Mouse (Mus musculus) lung, embryonic 14.5 days (tissue): ENCODE results near the gene Srp54a. TPM values are rescaled to one million over a fixed set of nuclear protein-coding genes. Genes with fewer than 3 reads are reported as not detected.
A peak's percentile ranks its signal among the peaks of the same experiment; 100 is the strongest.
"Not testable (repeated sequence)": the region's sequence is repeated elsewhere in the genome, so short reads cannot be mapped to it uniquely, and the experiment has no call there.

Experiments
- ATAC-seq: fragments of 200-750 bp; cut with Nextera tagmentation; 2 replicates; pipeline ENCODE4 v1.8.0; 2017; ENCODE audit warnings: mild to moderate bottlenecking, moderate TSS enrichment, moderate library complexity; ENCODE audit not compliant: insufficient read depth
- DNase-seq: peaks from one replicate; pipeline ENCODE4 v3.0.0-alpha.2; 2015
- H3K27ac ChIP-seq: fragments of 300-500 bp; sonication (generic); 2 replicates; pipeline ENCODE4 v1.5.1; 2014; ENCODE audit warnings: low read depth, mild to moderate bottlenecking, moderate library complexity
- H3K27me3 ChIP-seq: fragments of 300-500 bp; sonication (generic); 2 replicates; pipeline ENCODE4 v1.6.1; 2014; ENCODE audit warnings: low read length, control low read depth; ENCODE audit not compliant: insufficient read depth
- H3K36me3 ChIP-seq: fragments of 300-500 bp; sonication (generic); 2 replicates; pipeline ENCODE4 v1.6.1; 2014; ENCODE audit warnings: control low read depth; ENCODE audit not compliant: insufficient read depth
- H3K4me1 ChIP-seq: fragments of 300-500 bp; sonication (generic); 2 replicates; pipeline ENCODE4 v1.6.1; 2014; ENCODE audit warnings: antibody characterized with exemption, control low read depth; ENCODE audit not compliant: insufficient read depth
- H3K4me2 ChIP-seq: fragments of 300-500 bp; sonication (generic); 2 replicates; pipeline ENCODE4 v1.6.1; 2014; ENCODE audit warnings: mild to moderate bottlenecking
- H3K4me3 ChIP-seq: fragments of 300-500 bp; sonication (generic); 2 replicates; pipeline ENCODE4 v1.5.1; 2014; ENCODE audit warnings: low read depth, low read length
- H3K9ac ChIP-seq: fragments of 300-500 bp; sonication (generic); 2 replicates; pipeline ENCODE4 v1.6.1; 2014
- H3K9me3 ChIP-seq: fragments of 300-500 bp; sonication (generic); 2 replicates; pipeline ENCODE4 v1.6.1; 2016; ENCODE audit warnings: low read depth, low read length, control low read depth
- CTCF ChIP-seq: IDR thresholded peaks from 2 replicates; pipeline ENCODE4 v1.5.1; 2016; ENCODE audit warnings: antibody characterized with exemption, low read depth
- WGBS: fragments of 180-500 bp; shearing (Covaris S2); extraction: QIAGEN DNeasy Blood & Tissue Kit; methylation state at CpG from one replicate; pipeline ENCODE4 v1.1.7; 2014; 5-methylcytosine and 5-hydroxymethylcytosine counted together
- polyA plus RNA-seq: library from polyadenylated mRNA; unstranded; fragments of >200 nt; fragmentation: Nextera tagmentation; extraction: Ambion mirVana; gene quantifications from 2 replicates; pipeline ENCODE4 v1.2.1, GENCODE M21; 2014

Gene Srp54a
- 156 and 163 TPM in 2 replicates for polyA plus RNA-seq

DNA sequence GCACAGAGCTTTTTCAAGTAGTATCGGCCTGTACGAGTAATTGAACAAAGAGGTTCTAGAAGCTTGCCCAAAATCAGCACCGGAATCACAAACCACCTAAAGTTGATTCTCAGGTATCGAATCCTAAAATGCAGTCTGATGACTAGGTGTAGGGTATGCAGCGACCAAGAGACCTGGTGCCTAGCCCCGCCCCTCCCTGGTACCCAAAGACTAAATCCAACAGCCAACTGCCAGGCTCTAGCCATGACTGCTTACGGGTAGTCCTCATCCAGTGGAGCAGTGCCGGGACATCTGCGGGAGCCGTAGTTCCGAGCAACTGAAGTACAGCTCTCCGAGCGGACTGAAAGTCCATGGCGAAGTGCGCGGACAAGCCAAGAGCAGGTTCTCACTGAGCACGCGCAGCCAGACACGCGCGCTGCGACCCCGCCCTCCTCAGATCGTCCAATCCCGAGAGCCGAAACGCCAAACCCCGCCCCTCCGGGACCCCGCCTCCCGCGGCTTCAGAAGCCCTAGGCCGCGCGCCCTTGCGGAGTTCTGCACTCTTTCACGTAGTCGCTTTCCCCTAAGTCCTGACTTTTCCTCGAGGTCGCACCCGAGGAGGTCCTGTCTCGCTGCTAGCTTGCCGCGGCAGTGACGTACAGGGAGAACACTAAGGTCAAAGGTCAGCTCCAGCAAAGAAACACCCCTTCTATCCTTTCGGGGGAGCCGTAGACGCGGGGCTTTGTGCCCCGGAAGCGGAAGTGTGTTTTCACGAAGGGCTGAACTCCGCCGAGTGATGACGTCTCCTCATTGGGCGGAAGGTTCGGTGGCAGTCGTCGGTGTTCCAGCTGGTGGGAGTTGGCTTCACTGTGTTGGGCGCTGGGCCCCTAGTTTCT, at the start of gene Srp54a, which contains the start of gene 2700097O09Rik:
Srp54a (plus strand) TSS at position 537 of the 875 bp plus-strand sequence.
2700097O09Rik (minus strand) TSS at position 385 of the 875 bp plus-strand sequence.
- DNase-seq (peak; percentile 98), ATAC-seq (peak; percentile 98)
- Histone ChIP-seq H3K4me3 (peak within 1 kb of the TSS; percentile 62), H3K9ac (peak within 1 kb of the TSS; percentile 65), H3K4me2 (peak within 1 kb of the TSS; percentile 58), H3K27ac (peak within 1 kb of the TSS; percentile 90)
- H3K4me1 ChIP-seq, H3K36me3 ChIP-seq, H3K27me3 ChIP-seq, H3K9me3 ChIP-seq: not testable (repeated sequence)
- under 1% methylated on average over 57 of the region's 60 CpGs for WGBS

DNA sequence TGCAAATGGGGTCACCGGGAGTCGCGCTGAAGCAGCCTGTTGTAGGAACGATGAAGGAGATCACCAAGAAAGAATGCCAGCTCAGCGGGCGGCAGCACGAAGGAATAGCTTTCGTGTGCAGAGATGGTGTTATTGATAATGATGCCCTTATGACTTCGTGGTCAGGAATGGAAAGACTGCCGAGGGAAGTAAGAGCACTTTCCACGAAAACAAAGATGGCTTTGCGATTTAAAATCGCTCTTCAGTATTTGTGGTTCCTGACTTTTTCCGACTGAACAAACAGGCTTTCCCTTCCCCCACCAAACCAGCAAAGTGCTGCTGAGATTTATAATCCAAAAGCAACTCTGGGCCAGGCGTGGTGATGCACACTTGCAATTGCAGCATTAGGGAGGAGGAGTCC, 39.1 kb upstream of the Srp54a start:
- Histone ChIP-seq H3K4me2 (no peak overlapping the region), H3K27me3 (no peaks in the 10 kb centered on the region), H3K9me3 (no peaks in the 10 kb centered on the region), H3K4me1 (no peaks in the 10 kb centered on the region), H3K27ac (no peak overlapping the region), H3K4me3 (no peak overlapping the region), H3K36me3 (0 out of 2 replicates have a peak, but pooled peaks cover 12% of the 10 kb centered on the region), H3K9ac (no peak overlapping the region)
- WGBS, result 62% methylated on average over 15 of the region's 15 CpGs
- no peak for DNase-seq
- no peak for TF ChIP-seq CTCF
- ATAC-seq, result no peak

DNA sequence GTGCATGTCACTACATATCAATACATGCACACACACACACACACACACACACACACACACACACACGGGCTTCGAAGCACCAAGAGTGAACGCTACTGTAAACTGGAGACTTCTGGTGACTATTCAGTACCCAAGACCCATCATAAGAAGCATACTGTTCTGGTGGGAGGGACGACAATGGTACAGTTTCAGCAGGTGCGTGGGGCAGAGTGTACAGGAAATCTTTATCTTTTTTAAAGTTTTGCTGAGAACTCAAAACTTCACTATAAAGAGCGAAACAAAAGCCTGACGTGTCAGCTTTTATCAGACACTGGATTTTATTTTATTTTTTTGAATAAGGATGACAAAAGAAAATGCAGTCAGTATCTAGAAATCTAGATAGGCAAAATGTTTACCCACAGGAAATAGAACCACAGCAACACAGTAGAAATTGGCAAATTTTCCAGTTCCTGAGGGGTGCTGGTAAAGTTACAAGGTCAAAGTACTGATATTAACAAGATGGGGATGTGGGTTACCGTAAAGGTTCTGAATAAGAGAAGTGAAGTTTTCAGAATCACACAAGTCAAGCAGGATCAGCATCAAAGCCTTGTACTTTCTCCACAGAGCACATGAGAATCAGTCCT, 30.2 kb upstream of the Srp54a start:
- Histone ChIP-seq H3K4me1 (no peaks in the 10 kb centered on the region), H3K27me3 (no peaks in the 10 kb centered on the region), H3K4me3 (no peak overlapping the region), H3K4me2 (no peak overlapping the region), H3K36me3 (peaks cover 12% of the 10 kb centered on the region; the same call in 1 of the 2 replicates), H3K9ac (no peak overlapping the region), H3K9me3 (no peaks in the 10 kb centered on the region; the same call in 1 of the 2 replicates), H3K27ac (no peak overlapping the region)
- DNase-seq, result no peak
- no peak for TF ChIP-seq CTCF
- no peak for ATAC-seq
- WGBS, result 92% methylated on average over 8 of the region's 8 CpGs

DNA sequence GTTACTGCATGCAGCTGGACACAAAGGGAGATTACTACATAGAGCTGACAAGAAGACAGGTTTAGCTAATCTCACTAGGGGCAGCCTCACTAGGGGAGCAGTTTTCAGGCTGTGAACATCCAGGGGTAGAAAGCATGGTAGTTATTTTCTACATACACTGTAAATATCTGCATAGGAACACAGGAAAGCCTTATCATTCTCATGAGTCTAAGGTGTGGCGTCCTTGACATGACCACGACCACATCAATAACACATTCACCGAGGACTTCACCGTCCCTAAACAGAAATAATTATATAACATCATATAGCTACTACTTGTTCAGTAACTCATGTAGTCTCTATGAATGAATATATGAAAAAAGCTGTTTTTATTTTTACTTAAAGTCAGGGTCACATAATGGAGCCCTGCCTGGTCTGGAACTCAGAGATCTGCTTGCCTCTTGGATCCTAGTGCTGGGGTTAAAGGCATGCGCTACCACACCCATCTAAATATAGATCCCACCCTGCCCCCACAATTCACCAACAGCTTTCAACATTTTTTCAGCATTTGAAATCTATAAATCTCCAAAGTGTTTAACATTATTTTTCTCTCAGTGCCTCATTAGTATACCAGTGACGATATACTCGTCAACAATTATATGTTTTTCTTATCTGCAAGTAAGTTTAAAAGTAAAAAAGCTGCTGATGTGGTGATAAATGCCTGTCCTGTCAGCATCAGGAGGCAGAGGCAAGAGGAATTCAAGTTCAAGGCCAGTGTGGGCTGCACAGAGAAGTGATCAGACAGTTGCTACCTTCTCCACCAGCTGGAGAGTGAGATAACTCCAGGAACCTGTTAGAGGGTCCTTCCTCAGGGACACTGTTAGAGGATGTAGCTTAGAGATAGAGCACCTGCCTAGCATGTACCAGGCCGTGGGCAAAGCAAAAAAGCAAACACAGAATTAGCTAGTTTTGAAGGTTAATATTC, 28.6 kb upstream of the Srp54a start:
- Histone ChIP-seq H3K4me3 (no peak overlapping the region), H3K4me1 (no peaks in the 10 kb centered on the region), H3K27ac (peak overlapping the region; percentile 2; the same call in 1 of the 2 replicates), H3K27me3 (no peaks in the 10 kb centered on the region), H3K36me3 (peaks cover 6% of the 10 kb centered on the region; the same call in 1 of the 2 replicates), H3K9ac (no peak overlapping the region), H3K9me3 (no peaks in the 10 kb centered on the region), H3K4me2 (no peak overlapping the region)
- TF ChIP-seq CTCF, result no peak
- DNase-seq, result no peak
- WGBS, result 78% methylated on average over 8 of the region's 8 CpGs
- peak; percentile 41; the same call in 1 of the 2 replicates for ATAC-seq

DNA sequence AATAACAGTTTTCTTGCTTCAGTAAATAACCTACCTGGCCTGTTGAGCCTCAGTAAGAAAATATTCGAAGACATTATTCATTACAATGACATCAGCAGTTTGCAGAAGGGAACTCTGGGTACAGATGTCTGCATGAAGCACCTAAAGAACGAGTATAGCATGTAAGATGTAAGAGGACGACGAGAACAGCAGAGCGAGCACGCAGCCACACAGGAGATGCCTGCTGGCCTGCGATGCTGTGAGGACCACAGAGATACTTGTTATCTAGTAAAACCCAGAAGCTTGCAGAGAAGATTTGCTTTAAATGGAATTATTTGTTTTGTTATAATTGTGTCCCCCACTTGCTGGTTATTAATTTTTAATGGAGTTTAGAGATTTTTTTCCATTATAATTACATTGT, 26.8 kb upstream of the Srp54a start:
- H3K4me2 ChIP-seq, result no peak overlapping the region
- peaks cover 4% of the 10 kb centered on the region; the same call in 1 of the 2 replicates for H3K36me3 ChIP-seq
- 87% methylated on average over 7 of the region's 7 CpGs for WGBS
- H3K4me3 ChIP-seq, result no peak overlapping the region
- DNase-seq, result no peak
- H3K9ac ChIP-seq, result no peak overlapping the region
- no peak for TF ChIP-seq CTCF
- no peaks in the 10 kb centered on the region for H3K4me1 ChIP-seq
- H3K27ac ChIP-seq, result no peak overlapping the region
- no peaks in the 10 kb centered on the region for H3K9me3 ChIP-seq
- ATAC-seq, result no peak
- H3K27me3 ChIP-seq, result no peaks in the 10 kb centered on the region

DNA sequence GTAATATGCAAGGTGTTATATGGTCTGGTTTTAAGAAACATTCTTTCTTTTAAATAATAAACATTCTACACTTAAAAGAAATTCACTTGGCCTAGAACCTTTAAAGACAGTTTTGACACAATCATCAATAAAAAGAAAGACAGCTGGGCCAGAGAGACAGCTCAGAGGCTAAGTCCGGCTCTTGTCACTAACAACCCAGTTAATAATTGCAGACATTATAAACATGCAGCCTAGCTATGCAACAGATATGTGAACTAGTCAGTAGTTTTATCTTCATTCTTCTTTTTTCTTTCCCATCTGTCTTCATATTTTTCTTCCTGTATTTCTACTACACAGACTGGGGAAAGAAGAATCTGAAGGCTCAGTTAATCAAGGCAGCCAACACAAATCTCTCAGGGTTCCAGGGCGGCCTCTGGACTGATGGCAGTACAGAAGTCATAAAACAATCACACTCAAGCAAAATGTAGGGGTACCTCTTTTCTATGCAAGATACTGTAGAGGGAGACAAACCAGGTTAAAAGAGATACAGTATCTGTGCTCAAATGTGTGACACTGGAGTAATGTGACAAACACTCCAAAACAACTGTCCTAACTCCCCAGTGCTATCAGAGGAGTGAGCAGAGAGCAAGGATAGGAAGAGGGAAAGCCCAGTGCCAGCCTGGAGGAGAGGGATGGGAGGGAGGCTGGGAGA, 25.4 kb upstream of the Srp54a start:
- H3K9me3 ChIP-seq, result no peaks in the 10 kb centered on the region
- 34% methylated on average over 2 of the region's 2 CpGs for WGBS
- TF ChIP-seq CTCF, result no peak
- ATAC-seq (no peak), DNase-seq (peak; percentile 63)
- no peak overlapping the region for H3K4me3 ChIP-seq
- H3K36me3 ChIP-seq, result peaks cover 7% of the 10 kb centered on the region; the same call in 1 of the 2 replicates
- no peak overlapping the region for H3K4me2 ChIP-seq
- peaks cover 3% of the 10 kb centered on the region; the same call in 1 of the 2 replicates for H3K4me1 ChIP-seq
- no peak overlapping the region for H3K9ac ChIP-seq
- no peak overlapping the region for H3K27ac ChIP-seq
- H3K27me3 ChIP-seq, result no peaks in the 10 kb centered on the region
